Mouse (Mus musculus) regulatory T cell (primary cell): ENCODE data around the gene Sel1l3.

ENCODE experiments used
- in situ Hi-C: fragments of 300-600 bp; cut with MboI, MseI; formaldehyde crosslinking; loops from one replicate; pipeline ENCODE4 v1.15.1; 2025; ENCODE audit warnings: high pct_unique_total_duplicates

Gene Sel1l3

GRCm38 (mm10) chr5:53146049-53146683, 67.6 kb downstream of the Sel1l3 start:
- in situ Hi-C loops, result loop anchor here (10.0 kb wide), 1 partner anchor 1041 kb away; no protein-coding TSS in a partner anchor

GRCm38 (mm10) chr5:53142587-53142986, 71.1 kb downstream of the Sel1l3 start:
- in situ Hi-C loops, result loop anchor here (10.0 kb wide), 1 partner anchor 1038 kb away; no protein-coding TSS in a partner anchor

GRCm38 (mm10) chr5:53140158-53140927, 73.4 kb downstream of the Sel1l3 start:
- in situ Hi-C loops, result loop anchor here (10.0 kb wide), 1 partner anchor 1036 kb away; no protein-coding TSS in a partner anchor

GRCm38 (mm10) chr5:53139566-53139965, 74.2 kb downstream of the Sel1l3 start:
- in situ Hi-C loops, result no loop called here

- in situ Hi-C loops, result no loop called here
Measured at GRCm38 (mm10) chr5:53139140-53139539, 74.6 kb downstream of the Sel1l3 start.

GRCm38 (mm10) chr5:53138025-53138424, 75.7 kb downstream of the Sel1l3 start:
- in situ Hi-C loops, result no loop called here

GRCm38 (mm10) chr5:53135984-53136383, 77.7 kb downstream of the Sel1l3 start:
- in situ Hi-C loops, result no loop called here

- in situ Hi-C loops, result no loop called here
Measured at GRCm38 (mm10) chr5:53134003-53134402, 79.7 kb downstream of the Sel1l3 start.

GRCm38 (mm10) chr5:53124701-53125100, 89.0 kb downstream of the Sel1l3 start:
- in situ Hi-C loops, result no loop called here

GRCm38 (mm10) chr5:53123525-53124286, 90.0 kb downstream of the Sel1l3 start:
- in situ Hi-C loops, result no loop called here

GRCm38 (mm10) chr5:53119689-53120088, 94.0 kb downstream of the Sel1l3 start:
- in situ Hi-C loops, result no loop called here

GRCm38 (mm10) chr5:53118212-53118611, 95.5 kb downstream of the Sel1l3 start:
- in situ Hi-C loops, result no loop called here

GRCm38 (mm10) chr5:53114616-53115267, 99.0 kb downstream of the Sel1l3 start:
- in situ Hi-C loops, result no loop called here

GRCm38 (mm10) chr5:53112942-53113341, 100.8 kb downstream of the Sel1l3 start:
- in situ Hi-C loops, result no loop called here

GRCm38 (mm10) chr5:53111036-53111435, 102.7 kb downstream of the Sel1l3 start:
- in situ Hi-C loops, result no loop called here

GRCm38 (mm10) chr5:53110225-53110624, 103.5 kb downstream of the Sel1l3 start:
- in situ Hi-C loops, result no loop called here

- in situ Hi-C loops, result no loop called here
Measured at GRCm38 (mm10) chr5:53108668-53109067, 105.1 kb downstream of the Sel1l3 start.

GRCm38 (mm10) chr5:53108026-53108425, 105.7 kb downstream of the Sel1l3 start:
- in situ Hi-C loops, result no loop called here

GRCm38 (mm10) chr5:53106731-53107130, 107.0 kb downstream of the Sel1l3 start:
- in situ Hi-C loops, result no loop called here

- in situ Hi-C loops, result no loop called here
Measured at GRCm38 (mm10) chr5:53106125-53106524, 107.6 kb downstream of the Sel1l3 start.

GRCm38 (mm10) chr5:53105716-53106115, 108.0 kb downstream of the Sel1l3 start:
- in situ Hi-C loops, result no loop called here
